Mouse (Mus musculus) forelimb bud, embryonic 11.5 days (tissue): ENCODE results near the gene Col4a3bp.
"Not testable (repeated sequence)": the region's sequence is repeated elsewhere in the genome, so short reads cannot be mapped to it uniquely, and the experiment has no call there.

ENCODE experiments used
- DNase-seq: peaks from one replicate; pipeline ENCODE4 v3.0.0-alpha.2; 2012; ENCODE audit warnings: low read depth, low spot score

The Col4a3bp gene

DNA sequence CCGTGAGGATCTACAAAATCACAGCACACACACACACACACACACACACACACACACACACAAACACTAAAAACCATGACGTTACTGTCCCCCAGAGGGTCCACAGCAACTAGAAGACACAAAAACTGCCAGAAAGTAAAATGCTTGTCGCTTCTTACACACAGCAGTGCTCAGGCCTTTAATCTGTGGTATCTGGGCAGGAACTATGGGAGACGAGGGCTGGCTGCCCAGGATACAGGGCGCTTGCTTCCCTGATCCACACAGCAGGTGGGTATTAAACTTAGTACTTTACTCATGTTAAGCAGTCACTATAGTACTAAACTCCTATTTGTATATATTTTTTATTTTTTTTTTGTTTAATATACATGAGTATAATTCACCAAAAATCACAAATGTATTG lies 103.4 kb downstream of the Col4a3bp start:
- DNase-seq = no peak

DNA sequence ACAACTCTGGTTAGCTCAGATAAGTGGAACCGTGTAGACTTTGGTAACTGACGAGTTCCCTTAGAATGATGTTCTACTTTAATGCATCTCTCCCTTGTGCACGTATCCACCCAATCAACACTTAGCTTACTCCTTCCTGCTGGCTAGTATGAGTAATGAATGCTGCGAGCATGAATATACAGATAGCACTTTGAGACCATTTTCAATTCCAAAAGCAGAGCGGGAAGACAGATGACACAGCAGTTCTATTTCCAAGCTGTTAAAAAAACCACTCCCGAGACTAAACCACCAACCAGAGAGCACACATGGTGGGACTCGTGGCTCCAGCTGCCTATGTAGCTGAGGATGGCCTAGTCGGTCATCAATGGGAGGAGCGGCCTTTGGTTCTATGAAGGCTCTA lies 110.6 kb downstream of the Col4a3bp start:
- DNase-seq = no peak

DNA sequence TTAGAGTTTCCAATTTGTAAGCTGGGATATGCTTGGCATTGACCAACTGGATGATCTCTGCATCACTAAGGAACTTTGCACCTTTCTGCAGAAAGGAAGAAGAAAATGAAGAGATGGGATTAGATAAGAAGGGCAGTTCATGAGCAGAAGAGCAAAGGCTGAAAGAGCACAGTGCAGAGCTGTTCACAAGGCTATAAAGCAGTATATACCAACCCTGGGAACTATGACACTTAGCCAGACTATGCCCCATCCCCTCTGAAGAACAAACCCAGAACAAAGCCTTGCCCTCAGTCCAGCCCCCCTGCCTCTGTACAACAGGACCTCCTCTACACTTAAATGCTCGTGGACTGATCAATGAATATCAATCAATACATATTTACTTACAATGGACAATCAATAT lies 114.3 kb downstream of the Col4a3bp start:
- DNase-seq = no peak

DNA sequence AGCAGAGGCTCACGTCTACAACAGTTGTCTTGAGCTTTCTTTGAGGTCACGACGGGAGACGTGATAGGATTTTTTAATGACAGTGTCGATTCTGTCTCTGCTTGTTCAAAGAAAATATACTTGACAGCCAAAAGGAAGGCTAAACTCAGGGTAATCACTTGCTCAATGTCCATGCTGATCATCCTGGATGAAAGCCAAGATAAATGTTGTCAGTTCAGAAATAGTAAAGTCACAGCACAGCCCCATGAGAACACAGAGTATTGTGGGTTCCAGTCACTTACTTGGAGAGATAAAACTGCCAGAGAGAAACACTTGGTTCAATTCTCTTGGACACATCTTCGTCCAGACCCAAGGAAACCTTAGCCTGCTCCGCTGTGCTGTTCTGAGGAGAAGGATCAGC lies 116.5 kb downstream of the Col4a3bp start:
- no peak for DNase-seq

DNA sequence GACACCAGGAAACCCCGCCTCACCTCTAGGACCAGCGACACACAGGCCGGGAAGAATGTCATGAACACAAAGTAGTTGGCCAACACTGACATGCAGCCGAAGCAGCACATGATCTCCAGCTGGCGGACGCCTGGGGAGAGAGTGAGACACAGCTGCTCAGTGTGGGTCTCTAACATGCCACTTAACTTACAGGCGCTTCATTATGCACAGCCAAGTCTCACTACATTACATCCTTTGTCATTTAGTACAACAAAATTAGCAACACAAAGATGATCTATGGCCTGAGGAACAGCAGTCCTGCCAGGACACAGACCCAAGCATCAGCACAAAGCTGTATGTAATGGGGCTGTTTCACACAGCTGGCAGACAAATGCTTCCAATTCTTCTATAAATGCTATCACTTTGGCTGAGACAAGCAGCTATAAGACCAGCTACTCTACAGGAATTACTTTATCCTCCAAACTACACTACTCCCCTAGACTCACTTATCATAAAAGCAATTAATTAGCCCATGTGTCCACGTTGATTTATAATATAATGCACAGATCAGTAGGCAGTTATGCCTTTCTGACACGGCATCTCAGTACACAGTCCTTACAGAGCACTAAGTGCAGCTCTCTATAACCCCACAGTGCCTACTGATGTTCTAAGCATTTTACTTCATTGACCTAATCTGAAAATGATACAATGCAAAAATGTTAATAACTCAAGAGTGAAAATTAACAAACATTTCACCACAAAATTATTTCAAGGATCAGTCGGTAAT lies 117.9 kb downstream of the Col4a3bp start:
- no peak for DNase-seq

DNA sequence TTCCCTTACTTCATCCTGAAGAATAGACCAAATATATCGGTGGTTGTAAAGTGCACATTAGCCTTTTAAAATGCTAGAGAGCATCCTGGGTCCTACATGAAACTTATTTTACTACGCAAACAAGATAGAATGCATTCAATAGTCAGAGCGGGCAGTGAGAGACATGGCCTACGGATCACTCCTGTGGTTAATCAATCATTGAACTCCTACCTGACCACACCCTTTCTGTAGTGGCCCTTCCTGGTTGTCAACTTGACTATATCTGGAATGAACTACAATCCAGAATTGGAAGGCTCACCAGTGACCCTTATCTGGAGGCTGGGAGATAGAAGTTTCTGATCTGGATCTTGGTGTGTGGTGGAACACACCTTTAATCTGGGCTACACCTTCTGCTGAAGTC lies 120.7 kb downstream of the Col4a3bp start:
- not testable (repeated sequence) for DNase-seq

DNA sequence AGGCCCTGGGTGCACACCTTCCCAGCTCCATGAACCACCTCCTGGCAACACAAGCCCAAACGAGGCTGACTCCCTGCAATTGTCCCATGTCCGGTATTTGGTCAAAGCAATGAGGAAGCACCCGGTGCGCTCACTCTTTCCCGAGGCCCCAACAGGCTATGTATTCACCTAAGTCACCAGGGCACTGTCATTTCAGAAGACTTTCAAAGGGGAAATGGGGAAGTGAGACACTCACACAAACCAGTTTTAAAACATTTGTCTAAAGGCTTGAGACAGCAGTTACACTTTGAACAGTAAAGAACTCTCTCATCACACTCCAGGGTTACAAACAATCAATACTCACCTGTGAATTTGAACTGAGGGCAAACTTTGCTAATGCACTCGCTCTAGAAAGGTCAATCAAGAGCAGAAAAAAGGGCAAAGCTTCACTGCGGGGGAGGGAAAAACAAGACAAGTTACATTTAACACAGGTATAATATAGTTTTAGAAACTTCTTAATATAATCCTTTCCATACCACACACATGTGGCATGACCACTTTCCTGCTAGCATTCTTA lies 122.1 kb downstream of the Col4a3bp start:
- DNase-seq = no peak

DNA sequence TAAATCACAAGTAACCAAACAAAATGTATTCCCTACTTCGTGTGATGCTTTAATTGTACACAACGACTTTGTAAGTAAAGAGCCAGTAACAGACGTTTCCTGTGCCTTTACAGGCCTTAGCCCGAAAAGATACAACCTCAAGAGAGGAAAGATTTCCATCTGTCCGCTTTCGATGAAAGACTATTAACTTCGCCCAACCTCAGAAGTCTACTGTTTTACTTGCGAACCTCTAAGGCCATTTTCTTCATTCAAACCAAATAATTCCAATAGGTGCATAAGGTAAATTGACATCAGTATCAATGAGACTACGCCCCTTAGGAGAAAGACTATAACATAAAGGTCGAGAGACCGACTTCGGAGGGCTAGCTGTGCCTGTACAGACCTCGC lies 127.6 kb downstream of the Col4a3bp start:
- no peak for DNase-seq

DNA sequence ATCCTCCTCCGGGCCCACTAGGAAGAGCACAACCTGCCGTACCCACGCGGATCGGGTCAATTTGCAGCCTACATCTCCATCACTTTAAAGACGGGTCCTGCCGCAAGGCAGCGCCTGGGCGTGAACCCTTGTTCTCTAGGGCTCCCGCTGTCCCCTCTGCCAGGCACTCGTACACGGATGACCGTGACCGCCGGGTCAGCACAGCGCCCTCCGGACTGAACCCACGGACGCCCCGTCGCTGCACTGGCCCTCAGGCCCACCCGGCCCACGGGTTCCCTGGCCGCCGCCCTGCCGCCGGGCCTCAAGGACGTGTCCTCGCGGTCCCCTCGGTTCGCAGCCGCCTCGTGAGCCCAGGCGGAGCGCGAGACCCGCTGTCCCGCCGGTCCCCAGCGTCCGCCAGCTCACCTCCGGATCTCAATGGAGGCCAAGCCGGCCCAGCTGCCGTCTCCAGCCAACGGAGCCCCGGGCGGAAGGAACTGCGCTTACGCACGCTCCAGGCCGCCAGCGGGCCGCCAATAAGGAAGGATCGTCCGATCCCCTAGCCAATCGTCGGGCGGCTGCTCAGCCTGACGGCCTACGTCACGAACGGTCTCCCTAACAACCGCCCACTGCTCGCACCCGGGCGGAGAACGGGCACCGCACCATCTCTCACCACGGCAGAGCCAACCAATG lies 128.1 kb downstream of the Col4a3bp start, which contains the start of gene Hmgcr:
Gene Hmgcr, minus strand, starts transcription at position 531 of the 672 bp plus-strand sequence.
- peak; percentile 97 for DNase-seq

DNA sequence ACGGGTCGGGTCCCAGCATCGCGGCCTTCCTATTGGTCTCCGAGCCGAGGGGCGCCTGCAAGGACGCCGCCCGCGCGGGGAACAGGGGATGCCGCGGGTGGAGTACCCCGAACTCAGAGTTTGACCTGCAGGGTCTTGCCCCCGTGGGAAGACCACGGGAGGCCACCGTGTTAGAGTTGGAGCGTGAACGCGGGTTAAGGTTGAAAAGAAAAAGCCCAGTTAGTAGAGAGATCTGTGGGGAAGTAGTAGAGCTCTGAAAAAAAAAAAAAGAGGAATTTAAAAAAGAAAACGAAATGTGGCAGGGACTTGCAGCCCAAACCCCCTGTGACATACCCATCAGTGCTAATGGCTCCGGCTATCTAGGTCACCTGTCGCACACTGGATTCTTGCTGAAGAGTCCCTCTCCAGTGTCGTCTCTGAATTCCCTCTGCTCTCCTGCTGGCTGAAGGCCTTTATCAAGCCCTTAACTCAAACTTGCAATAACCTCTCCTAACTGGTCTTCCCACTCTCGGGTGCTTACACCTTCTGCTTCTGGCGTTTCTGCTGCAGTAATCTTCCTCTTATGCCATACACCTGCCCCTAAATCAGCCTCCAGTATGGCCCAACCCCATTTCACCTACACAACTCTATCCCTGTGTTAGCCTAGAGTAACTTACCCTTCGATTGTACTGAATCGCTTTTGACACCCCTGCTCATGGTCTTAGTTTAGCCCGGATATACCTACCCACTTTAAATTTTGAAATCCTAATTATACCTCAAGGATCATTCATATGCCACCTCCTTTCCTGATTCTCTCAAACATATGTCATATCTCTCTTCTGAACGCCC lies 128.9 kb downstream of the Col4a3bp start:
- DNase-seq = no peak

DNA sequence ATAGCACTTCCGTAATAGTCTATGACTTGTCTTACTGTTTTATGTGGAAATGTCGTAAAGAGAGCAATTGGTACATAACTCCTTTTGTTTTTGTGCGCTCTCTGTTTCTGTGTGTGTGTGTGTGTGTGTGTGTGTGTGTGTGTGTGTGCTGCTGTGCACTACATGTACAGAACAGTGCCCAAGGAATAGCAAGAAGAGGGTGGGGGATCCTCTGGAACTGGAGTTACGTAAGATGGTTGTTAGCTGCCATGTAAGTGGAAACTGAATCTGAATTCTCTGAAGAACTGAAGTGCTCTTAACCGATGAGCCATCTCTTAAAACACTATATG lies 129.5 kb downstream of the Col4a3bp start:
- no peak for DNase-seq

DNA sequence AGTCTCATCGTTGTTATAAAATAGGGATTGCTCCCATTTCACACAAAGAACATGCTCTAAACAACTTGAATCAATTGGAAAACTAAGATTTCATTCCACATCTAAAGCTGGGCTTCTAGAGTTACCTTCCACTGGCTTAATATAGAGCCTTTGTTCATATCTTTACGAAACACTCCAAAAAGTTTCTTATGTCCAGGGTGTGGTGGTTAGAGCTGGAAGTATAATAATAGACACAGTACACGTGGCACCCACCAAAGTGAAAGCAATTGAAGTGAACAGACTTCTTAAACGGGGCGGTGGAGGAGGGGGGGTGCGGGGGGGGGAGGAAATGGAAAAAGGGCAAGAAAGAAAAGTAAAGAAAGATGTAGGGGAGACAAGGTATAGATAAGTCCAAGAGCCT lies 129.9 kb downstream of the Col4a3bp start:
- no peak for DNase-seq

DNA sequence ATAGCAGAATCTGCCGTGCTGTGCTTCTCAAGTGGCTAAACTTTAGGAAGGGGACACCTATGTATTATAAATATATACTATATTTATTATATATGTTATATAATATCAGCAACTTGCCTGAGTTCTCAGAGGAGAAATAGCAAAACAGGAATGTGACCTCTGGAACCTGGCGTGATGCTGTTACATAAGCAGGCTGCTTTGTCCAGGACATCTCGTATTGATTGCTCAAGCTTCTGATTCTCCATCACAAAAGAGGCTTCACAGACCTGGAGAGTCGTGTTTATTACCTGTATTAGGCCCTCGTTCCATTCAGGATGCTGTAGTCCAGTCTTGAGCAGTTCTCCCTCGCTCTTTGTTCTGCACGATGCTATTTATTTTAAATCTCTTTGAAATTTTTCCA lies 131.4 kb downstream of the Col4a3bp start:
- no peak for DNase-seq

DNA sequence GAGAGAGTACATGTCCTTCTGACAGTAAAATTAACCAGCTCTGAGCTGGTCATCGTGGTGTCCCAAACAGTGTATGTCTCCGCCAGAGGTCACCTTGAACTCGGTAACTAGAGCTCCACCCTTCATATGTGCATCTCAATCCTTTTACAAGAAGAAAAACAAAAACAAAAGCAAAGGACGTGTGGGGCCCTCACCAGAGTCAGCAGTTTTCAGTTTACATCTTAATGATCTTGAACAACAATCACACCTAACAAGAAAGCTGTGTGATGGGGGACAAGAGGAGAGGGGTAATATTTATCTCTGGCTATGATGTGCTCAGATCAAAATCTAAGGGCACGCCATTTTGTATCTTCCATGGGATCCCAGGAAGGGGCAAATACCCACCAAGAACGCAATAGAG lies 133.3 kb downstream of the Col4a3bp start:
- no peak for DNase-seq

DNA sequence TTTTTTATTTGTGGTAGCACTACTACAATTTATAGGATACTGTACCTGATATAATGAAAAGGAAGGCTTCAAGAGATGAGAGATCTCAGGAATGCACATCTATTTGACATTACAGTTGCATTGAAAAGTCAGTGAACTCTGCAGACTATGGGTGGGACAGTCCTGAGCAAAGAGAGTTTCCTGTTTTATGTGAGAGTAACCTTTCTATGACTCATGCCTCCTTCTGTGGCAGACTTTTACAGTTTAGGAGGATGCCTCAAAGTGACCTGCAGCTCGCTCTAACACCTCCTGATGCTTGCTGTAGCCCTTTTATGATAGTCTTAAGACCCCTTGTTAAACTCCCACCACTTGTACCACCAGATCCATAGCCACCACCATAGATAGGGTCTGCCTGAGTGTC lies 134.7 kb downstream of the Col4a3bp start:
- no peak for DNase-seq

DNA sequence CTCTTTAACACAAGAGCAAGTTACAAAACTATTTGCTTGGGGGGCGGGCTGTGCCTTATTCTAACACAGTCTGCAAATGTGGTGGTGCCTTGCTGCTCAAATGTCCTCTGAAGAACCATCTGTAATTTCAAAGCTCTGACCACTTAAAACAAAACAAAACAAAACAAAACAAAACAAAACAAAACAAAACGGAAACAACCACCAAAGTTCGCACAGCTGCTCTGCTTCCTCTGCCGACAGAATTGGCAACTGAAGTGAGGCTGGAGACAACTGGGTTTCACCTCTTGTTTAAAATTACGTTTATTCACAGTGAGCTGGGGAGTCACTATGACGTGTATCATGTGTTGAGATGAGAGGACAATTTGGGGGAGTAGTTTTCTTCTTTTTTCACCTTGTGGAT lies 136.2 kb downstream of the Col4a3bp start:
- DNase-seq = no peak

DNA sequence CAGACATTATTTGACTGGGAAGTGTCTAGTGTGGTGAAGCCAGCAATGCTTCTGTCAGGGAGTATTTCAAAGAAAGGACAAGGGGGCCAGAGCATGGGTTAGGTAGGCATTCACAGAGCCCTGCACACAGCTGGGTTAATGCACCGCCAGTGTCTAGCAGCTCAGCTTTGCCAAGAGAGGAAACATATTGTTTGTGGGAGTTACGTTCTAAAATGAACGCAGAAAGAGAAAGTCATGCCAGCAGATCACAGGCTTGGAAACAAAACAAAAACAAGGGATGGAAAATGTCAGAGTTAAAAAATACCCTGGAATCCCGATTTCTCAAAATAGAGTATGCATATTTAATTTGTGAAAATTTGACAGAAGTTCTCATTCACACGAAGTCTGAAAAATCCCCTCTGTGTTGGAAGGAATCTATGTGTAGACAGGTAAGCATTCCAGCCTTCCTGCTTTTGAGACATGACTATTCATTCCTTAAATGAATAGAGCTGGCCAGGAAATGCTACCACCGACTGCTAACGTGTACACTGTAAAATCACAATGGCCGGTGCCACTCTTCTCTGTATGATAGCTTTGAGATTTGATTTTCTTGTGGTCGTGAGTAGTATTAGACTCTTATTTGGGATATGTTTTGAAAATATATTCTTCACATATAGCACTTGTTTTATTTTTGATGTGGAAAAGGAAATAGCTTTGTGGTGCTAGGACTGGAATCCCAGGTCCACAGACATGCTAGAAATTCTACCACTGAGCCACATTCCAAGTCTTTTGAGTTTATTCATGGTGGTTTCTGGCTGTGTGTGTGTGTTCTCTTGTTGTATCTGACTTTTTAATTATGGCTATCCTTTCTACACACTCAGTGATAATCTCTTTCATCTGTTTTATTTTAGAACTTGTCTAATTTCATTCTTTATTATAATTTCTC lies 138.0 kb downstream of the Col4a3bp start:
- no peak for DNase-seq

DNA sequence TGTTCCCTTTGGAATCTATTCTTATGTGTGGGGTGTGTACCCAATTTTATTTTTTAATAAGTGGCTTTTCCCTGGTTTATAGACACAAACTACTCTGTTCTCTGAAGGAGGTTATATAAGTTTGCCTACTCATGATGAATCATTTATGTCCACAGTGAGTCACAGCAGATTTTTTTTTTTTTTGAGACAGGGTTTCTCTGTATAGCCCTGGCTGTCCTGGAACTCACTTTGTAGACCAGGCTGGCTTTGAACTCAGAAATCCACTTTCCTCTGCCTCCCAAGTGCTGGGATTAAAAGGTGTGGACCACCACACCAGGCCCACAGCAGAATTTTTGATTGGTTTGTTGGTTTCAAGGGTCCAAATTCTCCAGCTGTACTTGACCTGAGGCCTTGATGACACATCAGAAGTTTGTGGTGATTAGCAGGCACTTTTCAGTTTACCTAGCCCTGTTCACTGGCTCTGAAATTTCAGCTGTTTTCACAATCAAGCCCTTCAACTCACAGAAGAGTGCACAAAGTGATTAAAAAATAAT lies 138.7 kb downstream of the Col4a3bp start:
- no peak for DNase-seq

DNA sequence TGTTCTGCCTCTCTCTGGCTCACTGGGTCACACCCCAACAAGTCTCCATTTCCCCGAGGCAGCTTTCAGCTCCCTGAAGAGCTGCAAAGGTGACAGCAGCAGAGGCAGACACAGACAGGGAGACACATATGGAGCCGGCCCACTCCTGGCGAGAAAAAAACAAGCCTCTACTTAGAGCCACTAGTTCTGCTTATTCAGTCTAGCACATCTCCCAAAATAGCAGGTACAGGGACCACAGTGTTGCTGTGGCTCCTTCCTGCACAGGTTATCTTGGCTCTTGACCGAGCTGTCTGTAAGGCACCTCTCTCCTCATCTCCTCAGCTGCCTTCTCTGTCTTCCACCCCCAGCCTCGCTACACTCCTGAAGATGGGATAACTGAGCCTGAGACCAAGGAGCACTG lies 142.4 kb downstream of the Col4a3bp start:
- DNase-seq = no peak

DNA sequence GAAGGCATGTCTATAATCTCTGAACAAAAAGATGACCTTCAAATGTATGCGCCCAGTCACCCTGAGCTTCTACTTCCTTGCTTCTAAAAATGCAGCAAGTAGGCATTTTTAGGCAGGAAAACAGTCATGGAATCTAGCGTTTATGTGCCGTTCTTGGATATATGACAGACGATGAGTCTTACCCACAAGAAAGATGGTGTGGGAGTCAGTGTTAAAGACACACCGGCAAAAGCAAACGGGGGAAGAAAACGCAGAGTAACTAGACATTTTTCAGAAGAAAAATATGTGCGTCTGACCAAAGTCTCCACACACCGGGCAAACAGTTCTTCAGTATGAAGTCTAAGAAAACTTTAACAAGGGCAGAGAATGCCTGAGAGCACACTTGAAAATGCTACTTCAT lies 144.8 kb downstream of the Col4a3bp start:
- no peak for DNase-seq
